Mouse (Mus musculus): ENCODE measurements around the gene Fam162b.

DNA sequence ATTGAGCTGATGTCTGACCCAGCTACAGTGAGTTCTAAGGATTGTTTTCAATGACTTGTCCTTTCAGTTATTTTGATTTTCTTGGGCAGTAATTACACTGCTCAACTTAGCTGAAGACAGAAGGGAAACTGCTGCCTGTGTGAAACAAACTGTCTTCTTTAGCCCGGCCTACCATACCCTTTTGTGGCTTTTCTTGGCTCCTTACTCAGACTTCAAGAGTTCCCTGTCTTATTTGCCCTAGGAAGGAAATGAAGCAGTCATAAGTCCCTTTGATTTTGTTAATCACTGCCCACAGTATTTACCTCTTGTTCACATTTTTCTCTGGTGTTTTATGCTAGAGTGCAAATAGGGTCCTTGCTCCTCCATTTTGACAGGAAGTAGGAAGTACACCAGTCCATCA lies 5.9 kb downstream of the Fam162b start:
- no peak for TF ChIP-seq MAX (IDR thresholded peaks at IDR 0.05; ENCODE audit: low read depth)
- no peak for TF ChIP-seq POLR2A (IDR thresholded peaks at IDR 0.05; ENCODE audit: insufficient read length, low read depth)
- TF ChIP-seq USF1 (IDR thresholded peaks at IDR 0.05; ENCODE audit: low read depth) = no peak
- TF ChIP-seq CEBPB (IDR thresholded peaks at IDR 0.05; ENCODE audit: insufficient read depth, poor library complexity, severe bottlenecking) = no peak
- no peak for TF ChIP-seq TCF12 (IDR thresholded peaks at IDR 0.05; ENCODE audit: insufficient read depth, poor library complexity, severe bottlenecking)
- no peak for TF ChIP-seq POLR2AphosphoS2 (IDR thresholded peaks at IDR 0.05; ENCODE audit: insufficient read length, low read depth)
- TF ChIP-seq MYOG (IDR thresholded peaks at IDR 0.05; ENCODE audit: control insufficient read depth in 1 of 3, insufficient read depth in 1 of 3, insufficient read length in 2 of 3, low read depth in 2 of 3) = no peak
- no peak for TF ChIP-seq REST (IDR thresholded peaks at IDR 0.05; ENCODE audit: insufficient read depth, insufficient read length)
- TF ChIP-seq E2F4 (IDR thresholded peaks at IDR 0.05; ENCODE audit: insufficient read depth) = no peak

Measured in myocyte (in vitro differentiated cells).